Mouse (Mus musculus) neural tube, embryonic 15.5 days (tissue): ENCODE data around the gene Apol11b. TPM values are rescaled to one million over a fixed set of nuclear protein-coding genes. Genes with fewer than 3 reads are reported as not detected.
"Not testable (repeated sequence)": the region's sequence is repeated elsewhere in the genome, so short reads cannot be mapped to it uniquely, and the experiment has no call there.

Experiments used
- ATAC-seq: fragments of 200-750 bp; cut with Nextera tagmentation; 2 replicates; pipeline ENCODE4 v1.8.0; 2017; ENCODE audit warnings: mild to moderate bottlenecking, moderate TSS enrichment, moderate library complexity; ENCODE audit not compliant: low FRiP score
- H3K27ac ChIP-seq: fragments of 300-500 bp; sonication (generic); replicated peaks from 2 replicates; pipeline ENCODE4 v1.5.1; 2015; ENCODE audit warnings: mild to moderate bottlenecking, inconsistent platforms
- H3K27me3 ChIP-seq: fragments of 300-500 bp; sonication (generic); replicated peaks from 2 replicates; pipeline ENCODE4 v1.6.1; 2015; ENCODE audit warnings: inconsistent platforms
- H3K36me3 ChIP-seq: fragments of 300-500 bp; sonication (generic); 2 replicates; pipeline ENCODE4 v1.6.1; 2015; ENCODE audit warnings: inconsistent platforms
- H3K4me1 ChIP-seq: fragments of 300-500 bp; sonication (generic); 2 replicates; pipeline ENCODE4 v1.6.1; 2015; ENCODE audit warnings: inconsistent platforms
- H3K4me2 ChIP-seq: fragments of 300-500 bp; sonication (generic); 2 replicates; pipeline ENCODE4 v1.6.1; 2015; ENCODE audit warnings: inconsistent platforms, mild to moderate bottlenecking, moderate library complexity
- H3K4me3 ChIP-seq: fragments of 300-500 bp; sonication (generic); replicated peaks from 2 replicates; pipeline ENCODE4 v1.5.1; 2015; ENCODE audit warnings: mild to moderate bottlenecking, inconsistent platforms
- H3K9ac ChIP-seq: fragments of 300-500 bp; sonication (generic); replicated peaks from 2 replicates; pipeline ENCODE4 v1.6.1; 2015; ENCODE audit warnings: mild to moderate bottlenecking, inconsistent platforms
- H3K9me3 ChIP-seq: fragments of 300-500 bp; sonication (generic); replicated peaks from 2 replicates; pipeline ENCODE4 v1.6.1; 2016; ENCODE audit warnings: inconsistent platforms
- WGBS: fragments of 180-500 bp; shearing (Covaris S2); methylation state at CpG from one replicate; pipeline ENCODE4 v1.1.7; 2015; ENCODE audit warnings: mixed read lengths; 5-methylcytosine and 5-hydroxymethylcytosine counted together
- polyA plus RNA-seq: library from polyadenylated mRNA; unstranded; fragments of >200 nt; fragmentation: Nextera tagmentation; extraction: Ambion mirVana; gene quantifications from 2 replicates; pipeline ENCODE4 v1.2.1, GENCODE M21; 2015

Apol11b gene
- polyA plus RNA-seq, result 0.10 TPM in 1 of 2 replicates, not detected in the other

DNA sequence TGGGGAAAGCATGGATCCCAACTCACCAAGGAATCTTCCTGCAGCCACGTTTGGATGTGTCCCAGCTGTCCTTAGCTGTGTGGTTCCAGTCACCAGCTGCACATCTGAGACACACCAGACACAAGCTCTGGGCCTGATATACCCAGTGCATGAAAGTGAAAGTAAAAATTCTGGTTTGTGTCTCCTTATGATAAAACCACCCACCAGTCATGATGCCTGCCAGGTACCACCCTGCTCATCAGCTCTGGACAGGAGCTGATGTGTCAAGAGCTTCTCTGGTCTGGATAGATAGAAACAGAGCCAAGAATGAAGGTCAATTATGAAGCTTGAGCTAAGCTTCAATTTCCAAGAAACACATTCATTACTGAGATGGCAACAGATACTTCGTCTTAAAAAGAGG lies at the start of gene Apol11b:
Gene Apol11b, minus strand, starts transcription at position 111 of the 400 bp plus-strand sequence.
- not testable (repeated sequence) for H3K36me3 ChIP-seq, ATAC-seq, H3K4me1 ChIP-seq, H3K4me2 ChIP-seq, H3K27ac ChIP-seq, H3K27me3 ChIP-seq, H3K9ac ChIP-seq, H3K9me3 ChIP-seq, H3K4me3 ChIP-seq
- 76% methylated on average over 2 of the region's 2 CpGs for WGBS

- not testable (repeated sequence) for ATAC-seq, H3K9ac ChIP-seq
Measured at GRCm38 (mm10) chr15:77691532-77692311, 48.6 kb upstream of the Apol11b start.

DNA sequence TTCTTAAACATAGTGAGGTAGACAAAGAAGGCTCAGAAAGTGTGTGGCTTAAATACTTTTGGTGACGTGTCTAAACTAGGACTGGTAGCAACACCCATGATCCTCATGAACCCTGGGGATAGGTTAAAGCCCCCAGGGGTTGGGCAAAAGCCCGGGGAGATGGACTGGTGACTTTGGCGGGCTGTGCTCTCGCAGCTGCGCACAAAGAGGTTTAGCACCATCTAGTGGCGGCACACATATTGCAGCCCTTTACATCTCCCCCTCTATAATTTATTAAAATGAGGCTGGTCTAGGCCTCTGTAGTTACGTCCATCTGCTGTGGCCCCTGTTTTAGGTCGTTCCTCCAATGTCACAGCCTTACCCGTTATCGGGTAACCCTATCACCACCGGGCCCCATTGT lies 40.9 kb upstream of the Apol11b start:
- H3K4me2 ChIP-seq, H3K4me3 ChIP-seq, H3K4me1 ChIP-seq, H3K36me3 ChIP-seq, H3K9ac ChIP-seq, H3K27me3 ChIP-seq, ATAC-seq, H3K9me3 ChIP-seq, H3K27ac ChIP-seq: not testable (repeated sequence)
- 29% methylated on average over 11 of the region's 11 CpGs for WGBS

More at GRCm38 (mm10) chr15:77691532-77692311, 48.6 kb upstream of the Apol11b start:
- H3K27me3 ChIP-seq, H3K4me1 ChIP-seq, H3K9me3 ChIP-seq, H3K36me3 ChIP-seq, H3K27ac ChIP-seq: not testable (repeated sequence)
- 7% methylated on average over 20 of the region's 20 CpGs for WGBS
- Histone ChIP-seq H3K4me2 (peak overlapping the region; percentile 49), H3K4me3 (peak overlapping the region; percentile 22)

GRCm38 (mm10) chr15:77674081-77674480 lies 31.0 kb upstream of the Apol11b start:
- ATAC-seq, H3K27me3 ChIP-seq, H3K9me3 ChIP-seq, H3K4me3 ChIP-seq, H3K9ac ChIP-seq, H3K36me3 ChIP-seq, H3K4me1 ChIP-seq, H3K4me2 ChIP-seq, H3K27ac ChIP-seq: not testable (repeated sequence)
- WGBS, result 65% methylated on average over 1 of the region's 1 CpGs

DNA sequence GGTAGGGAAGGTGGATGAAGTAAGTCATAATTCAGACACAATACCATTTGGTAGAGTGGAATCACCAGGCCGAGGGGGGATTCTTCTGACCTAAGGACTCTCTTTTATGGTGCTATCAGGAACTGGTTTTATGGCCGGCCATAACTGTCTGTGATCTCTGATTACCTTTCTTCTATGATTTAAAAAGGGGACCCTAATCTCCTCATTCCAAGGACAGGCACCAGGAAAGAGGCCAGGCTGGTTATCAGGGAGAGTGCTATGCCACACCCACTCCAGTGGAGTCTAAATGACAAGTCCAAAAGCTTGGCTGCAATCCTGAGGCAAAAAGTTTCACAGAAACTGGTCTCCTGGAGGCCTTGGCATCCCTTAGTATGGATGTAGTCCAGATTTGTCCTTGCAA lies 18.8 kb upstream of the Apol11b start:
- H3K27me3 ChIP-seq, H3K4me2 ChIP-seq, ATAC-seq, H3K9ac ChIP-seq, H3K36me3 ChIP-seq, H3K4me3 ChIP-seq, H3K9me3 ChIP-seq, H3K4me1 ChIP-seq, H3K27ac ChIP-seq: not testable (repeated sequence)
- WGBS, result 38% methylated on average over 2 of the region's 2 CpGs

DNA sequence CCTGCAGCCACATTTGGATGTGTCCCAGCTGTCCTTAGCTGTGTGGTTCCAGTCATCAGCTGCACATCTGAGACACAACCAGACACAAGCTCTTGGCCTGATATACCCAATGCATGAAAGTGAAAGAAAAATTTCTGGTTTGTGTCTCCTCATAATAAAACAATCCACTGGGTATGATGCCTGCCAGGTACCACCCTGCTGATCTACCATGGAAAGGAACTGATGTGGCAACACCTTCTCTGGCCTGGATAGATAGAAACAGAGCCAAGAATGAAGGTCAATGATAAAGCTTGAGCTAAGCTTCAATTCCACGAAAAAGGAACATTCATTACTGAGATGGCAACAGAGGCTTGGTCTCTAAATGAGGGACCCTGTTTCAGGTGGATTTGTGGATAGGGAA lies 16.7 kb upstream of the Apol11b start:
- not testable (repeated sequence) for ATAC-seq, H3K4me1 ChIP-seq, H3K27me3 ChIP-seq, H3K27ac ChIP-seq, H3K9ac ChIP-seq, H3K4me3 ChIP-seq, H3K4me2 ChIP-seq, H3K36me3 ChIP-seq, H3K9me3 ChIP-seq
- 86% methylated on average over 1 of the region's 1 CpGs for WGBS

GRCm38 (mm10) chr15:77651143-77651542 lies 8.1 kb upstream of the Apol11b start:
- not testable (repeated sequence) for H3K36me3 ChIP-seq, H3K4me2 ChIP-seq, H3K4me1 ChIP-seq, H3K27ac ChIP-seq, ATAC-seq, H3K4me3 ChIP-seq, H3K9me3 ChIP-seq, H3K27me3 ChIP-seq, H3K9ac ChIP-seq

- not testable (repeated sequence) for H3K4me1 ChIP-seq, H3K27ac ChIP-seq, H3K36me3 ChIP-seq, H3K4me3 ChIP-seq, ATAC-seq, H3K4me2 ChIP-seq, H3K9me3 ChIP-seq, H3K27me3 ChIP-seq, H3K9ac ChIP-seq
- WGBS, result 79% methylated on average over 3 of the region's 3 CpGs
Measured at GRCm38 (mm10) chr15:77629822-77630221, 13.3 kb downstream of the Apol11b start.

DNA sequence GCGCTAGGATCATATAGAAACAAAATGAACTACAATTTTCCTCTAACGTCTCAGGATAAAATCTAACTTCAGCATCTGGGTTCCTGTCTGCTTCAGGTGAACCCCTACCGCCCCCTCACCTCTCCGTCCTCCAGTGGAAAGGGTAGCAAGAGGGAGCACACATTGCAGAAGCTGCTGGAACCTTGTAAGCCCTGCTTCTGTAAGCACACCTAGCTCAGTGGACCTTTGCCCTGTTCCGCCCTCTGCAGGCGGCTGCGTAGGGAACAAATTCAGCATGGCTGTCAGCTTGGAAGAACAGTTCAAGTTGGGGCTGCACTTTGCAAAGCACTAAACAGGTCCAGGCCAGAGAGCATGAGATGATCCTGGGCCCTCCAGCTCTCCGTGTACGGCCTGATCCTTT lies 14.4 kb downstream of the Apol11b start:
- not testable (repeated sequence) for H3K4me1 ChIP-seq, H3K4me2 ChIP-seq, H3K27ac ChIP-seq, H3K9me3 ChIP-seq, H3K9ac ChIP-seq, ATAC-seq, H3K4me3 ChIP-seq, H3K27me3 ChIP-seq, H3K36me3 ChIP-seq
- 70% methylated on average over 9 of the region's 9 CpGs for WGBS

- H3K27ac ChIP-seq, H3K27me3 ChIP-seq, H3K4me3 ChIP-seq, H3K4me1 ChIP-seq, H3K36me3 ChIP-seq, H3K9me3 ChIP-seq, H3K4me2 ChIP-seq, ATAC-seq, H3K9ac ChIP-seq: not testable (repeated sequence)
- 91% methylated on average over 4 of the region's 4 CpGs for WGBS
Measured at GRCm38 (mm10) chr15:77626471-77626870, 16.6 kb downstream of the Apol11b start.

- WGBS, result 85% methylated on average over 1 of the region's 1 CpGs
- no peaks in the 10 kb centered on the region for H3K9me3 ChIP-seq
- no peaks in the 10 kb centered on the region for H3K36me3 ChIP-seq
- no peaks in the 10 kb centered on the region for H3K4me1 ChIP-seq
- no peak overlapping the region for H3K9ac ChIP-seq
- no peak overlapping the region for H3K4me3 ChIP-seq
- no peaks in the 10 kb centered on the region for H3K27me3 ChIP-seq
- H3K4me2 ChIP-seq, result no peak overlapping the region
- no peak overlapping the region for H3K27ac ChIP-seq
- no peak for ATAC-seq
Measured at GRCm38 (mm10) chr15:77624710-77625109, 18.4 kb downstream of the Apol11b start.

GRCm38 (mm10) chr15:77606069-77606468 lies 37.0 kb downstream of the Apol11b start:
- no peaks in the 10 kb centered on the region for H3K4me1 ChIP-seq
- H3K27ac ChIP-seq, result no peak overlapping the region
- no peaks in the 10 kb centered on the region for H3K9me3 ChIP-seq
- no peak overlapping the region for H3K4me3 ChIP-seq
- WGBS, result 94% methylated on average over 3 of the region's 3 CpGs
- no peak overlapping the region for H3K9ac ChIP-seq
- no peaks in the 10 kb centered on the region for H3K27me3 ChIP-seq
- H3K36me3 ChIP-seq, result no peaks in the 10 kb centered on the region
- no peak overlapping the region for H3K4me2 ChIP-seq
- ATAC-seq, result no peak
